Mouse (Mus musculus) intestine, postnatal 0 days (tissue): ENCODE data around the gene Rnf126. TPM values are rescaled to one million over a fixed set of nuclear protein-coding genes. Genes with fewer than 3 reads are reported as not detected.
A peak's percentile ranks its signal among the peaks of the same experiment; 100 is the strongest.

Source experiments
- ATAC-seq: fragments of 200-750 bp; cut with Nextera tagmentation; 2 replicates; pipeline ENCODE4 v1.8.0; 2017; ENCODE audit warnings: mild to moderate bottlenecking, moderate TSS enrichment, moderate library complexity
- H3K27ac ChIP-seq: fragments of 300-500 bp; sonication (generic); 2 replicates; pipeline ENCODE4 v1.5.1; 2014; ENCODE audit warnings: mild to moderate bottlenecking, low read depth, low read length, moderate library complexity
- H3K27me3 ChIP-seq: fragments of 300-500 bp; sonication (generic); replicated peaks from 2 replicates; pipeline ENCODE4 v1.6.1; 2014; ENCODE audit warnings: low read length, mixed read lengths; ENCODE audit not compliant: control insufficient read depth, insufficient read depth
- H3K36me3 ChIP-seq: fragments of 300-500 bp; sonication (generic); 2 replicates; pipeline ENCODE4 v1.6.1; 2014; ENCODE audit warnings: mild to moderate bottlenecking, moderate library complexity; ENCODE audit not compliant: control insufficient read depth, insufficient read depth
- H3K4me1 ChIP-seq: fragments of 300-500 bp; sonication (generic); replicated peaks from 2 replicates; pipeline ENCODE4 v1.6.1; 2014; ENCODE audit warnings: antibody characterized with exemption, low read length, mixed read lengths; ENCODE audit not compliant: control insufficient read depth, insufficient read depth
- H3K4me2 ChIP-seq: fragments of 300-500 bp; sonication (generic); replicated peaks from 2 replicates; pipeline ENCODE4 v1.6.1; 2014; ENCODE audit warnings: low read depth, mild to moderate bottlenecking, moderate library complexity
- H3K4me3 ChIP-seq: fragments of 300-500 bp; sonication (generic); 2 replicates; pipeline ENCODE4 v1.5.1; 2014; ENCODE audit warnings: low read depth, low read length
- H3K9ac ChIP-seq: fragments of 300-500 bp; sonication (generic); 2 replicates; pipeline ENCODE4 v1.6.1; 2014; ENCODE audit warnings: mild to moderate bottlenecking, low read depth, low read length
- H3K9me3 ChIP-seq: fragments of 300-500 bp; sonication (generic); 2 replicates; pipeline ENCODE4 v1.6.1; 2016; ENCODE audit warnings: mixed run types; ENCODE audit not compliant: control insufficient read depth
- CTCF ChIP-seq: sonication (generic); IDR thresholded peaks from 2 replicates; pipeline ENCODE4 v1.5.1; 2016; ENCODE audit warnings: low read depth, mild to moderate bottlenecking, control low read depth, antibody characterized with exemption, moderate library complexity
- WGBS: fragments of 180-500 bp; shearing (Covaris S2); extraction: QIAGEN DNeasy Blood & Tissue Kit; methylation state at CpG from one replicate; pipeline ENCODE4 v1.1.7; 2014; 5-methylcytosine and 5-hydroxymethylcytosine counted together
- polyA plus RNA-seq: library from polyadenylated mRNA; unstranded; fragments of >200 nt; fragmentation: Nextera tagmentation; extraction: Ambion mirVana; gene quantifications from 2 replicates; pipeline ENCODE4 v1.2.1, GENCODE M21; 2015

Rnf126 gene
- polyA plus RNA-seq, 1 experiment from 2014 or later: 41.2 TPM

GRCm38 (mm10) chr10:79714996-79715395 lies 51.8 kb downstream of the Rnf126 start:
- Histone ChIP-seq H3K4me2 (no peak overlapping the region), H3K4me1 (no peaks in the 10 kb centered on the region; the same call in 1 of the 2 replicates), H3K9me3 (no peaks in the 10 kb centered on the region), H3K27ac (no peak overlapping the region), H3K9ac (no peak overlapping the region), H3K27me3 (peaks cover 32% of the 10 kb centered on the region), H3K36me3 (peaks cover 20% of the 10 kb centered on the region), H3K4me3 (no peak overlapping the region)
- no peak for TF ChIP-seq CTCF
- 69% methylated on average over 4 of the region's 4 CpGs for WGBS
- ATAC-seq: no peak

DNA sequence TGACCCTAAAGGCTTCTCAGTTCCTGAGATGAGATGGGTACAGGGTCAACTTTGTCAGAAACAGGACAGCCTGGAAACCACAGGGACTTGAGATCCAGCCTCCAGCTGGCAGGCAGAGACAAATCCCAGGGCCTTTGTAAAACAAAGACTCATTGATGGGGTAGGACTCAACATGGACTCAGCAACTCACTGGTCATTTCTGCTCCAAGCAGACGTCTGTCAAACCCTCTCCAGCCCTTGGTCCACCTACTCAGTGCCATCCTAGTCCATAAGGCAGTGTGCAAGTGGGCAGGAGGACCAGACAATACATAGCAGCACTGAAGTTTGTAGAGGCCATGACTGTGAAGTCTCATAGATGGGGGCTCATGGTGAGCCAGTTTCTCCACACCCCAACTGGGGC lies 53.6 kb downstream of the Rnf126 start:
- Histone ChIP-seq H3K4me3 (no peak overlapping the region), H3K9me3 (no peaks in the 10 kb centered on the region), H3K36me3 (peaks cover 38% of the 10 kb centered on the region), H3K9ac (no peak overlapping the region), H3K4me2 (no peak overlapping the region), H3K27ac (no peak overlapping the region), H3K27me3 (peaks cover 24% of the 10 kb centered on the region), H3K4me1 (no peaks in the 10 kb centered on the region; the same call in 1 of the 2 replicates)
- WGBS: 33% methylated on average over 1 of the region's 1 CpGs
- ATAC-seq: no peak
- no peak for TF ChIP-seq CTCF

GRCm38 (mm10) chr10:79712499-79713126 lies 54.1 kb downstream of the Rnf126 start:
- H3K36me3 ChIP-seq: peaks cover 38% of the 10 kb centered on the region
- no peak overlapping the region for H3K27ac ChIP-seq
- peaks cover under 1% of the 10 kb centered on the region; the same call in 1 of the 2 replicates for H3K4me1 ChIP-seq
- 9% methylated on average over 6 of the region's 6 CpGs for WGBS
- no peak overlapping the region for H3K4me3 ChIP-seq
- no peak overlapping the region for H3K9ac ChIP-seq
- TF ChIP-seq CTCF: peak; percentile 83
- no peak overlapping the region for H3K4me2 ChIP-seq
- peaks cover 19% of the 10 kb centered on the region for H3K27me3 ChIP-seq
- H3K9me3 ChIP-seq: no peaks in the 10 kb centered on the region
- ATAC-seq: peak; percentile 42

- Histone ChIP-seq H3K4me1 (peaks cover 5% of the 10 kb centered on the region; the same call in 1 of the 2 replicates), H3K9ac (no peak overlapping the region), H3K4me3 (no peak overlapping the region), H3K36me3 (peaks cover 38% of the 10 kb centered on the region), H3K4me2 (no peak overlapping the region), H3K27ac (no peak overlapping the region), H3K27me3 (peaks cover 13% of the 10 kb centered on the region), H3K9me3 (no peaks in the 10 kb centered on the region)
- TF ChIP-seq CTCF: peak; percentile 59
- no peak for ATAC-seq
- WGBS: 83% methylated on average over 1 of the region's 1 CpGs
Measured at GRCm38 (mm10) chr10:79712029-79712428, 54.7 kb downstream of the Rnf126 start.

DNA sequence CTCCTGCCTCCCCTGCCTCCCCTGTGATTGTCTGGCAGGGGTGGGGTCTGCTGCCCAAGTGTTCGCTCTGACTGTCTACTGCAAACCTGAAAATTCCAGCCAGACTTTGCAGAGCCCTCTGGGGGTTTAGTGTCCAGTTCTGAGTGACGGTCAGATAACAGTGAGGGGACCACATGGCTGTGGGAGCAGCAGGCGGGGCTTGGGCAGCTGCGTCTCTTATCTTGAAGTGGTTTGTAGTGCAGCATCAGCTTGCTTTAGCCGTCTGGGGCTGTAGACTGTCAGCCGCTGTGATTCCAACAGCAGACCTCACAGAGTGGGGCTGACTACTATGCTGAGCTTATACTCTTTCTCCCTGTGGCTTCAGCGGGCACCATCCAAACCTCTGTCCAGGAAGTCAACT lies 57.4 kb downstream of the Rnf126 start:
- peaks cover 7% of the 10 kb centered on the region for H3K4me1 ChIP-seq
- no peak overlapping the region for H3K4me3 ChIP-seq
- H3K4me2 ChIP-seq: no peak overlapping the region
- H3K27ac ChIP-seq: no peak overlapping the region
- ATAC-seq: no peak
- 47% methylated on average over 7 of the region's 7 CpGs for WGBS
- no peak for TF ChIP-seq CTCF
- H3K27me3 ChIP-seq: no peaks in the 10 kb centered on the region
- peaks cover 38% of the 10 kb centered on the region for H3K36me3 ChIP-seq
- H3K9me3 ChIP-seq: no peaks in the 10 kb centered on the region
- no peak overlapping the region for H3K9ac ChIP-seq

DNA sequence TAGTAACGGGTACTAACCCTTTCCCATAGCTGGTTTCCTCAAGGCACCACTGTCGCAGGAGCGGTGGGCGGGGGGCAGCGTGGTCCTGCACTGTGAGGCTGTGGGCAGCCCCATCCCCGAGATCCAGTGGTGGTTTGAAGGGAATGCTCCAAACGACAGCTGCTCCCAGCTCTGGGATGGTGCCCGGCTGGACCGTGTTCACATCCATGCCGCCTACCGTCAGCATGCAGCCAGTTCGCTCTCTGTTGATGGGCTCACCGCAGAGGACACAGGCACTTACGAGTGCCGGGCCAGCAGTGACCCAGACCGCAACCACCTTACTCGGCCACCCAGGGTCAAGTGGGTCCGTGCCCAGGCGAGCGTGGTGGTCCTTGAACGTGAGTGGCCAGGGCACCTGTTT lies 58.1 kb downstream of the Rnf126 start:
- no peak for TF ChIP-seq CTCF
- peaks cover 7% of the 10 kb centered on the region for H3K4me1 ChIP-seq
- 84% methylated on average over 20 of the region's 21 CpGs for WGBS

More for the DNA sequence above, 58.1 kb downstream of the Rnf126 start:
- no peak overlapping the region for H3K27ac ChIP-seq
- H3K36me3 ChIP-seq: peaks cover 38% of the 10 kb centered on the region
- H3K9me3 ChIP-seq: no peaks in the 10 kb centered on the region
- no peak overlapping the region for H3K4me3 ChIP-seq
- H3K9ac ChIP-seq: no peak overlapping the region
- no peak overlapping the region for H3K4me2 ChIP-seq
- no peak for ATAC-seq
- H3K27me3 ChIP-seq: no peaks in the 10 kb centered on the region

Other genes with a start within 250 kb of the Rnf126 start
- gene Plpp2, start 233.2 kb downstream of the Rnf126 start, polyA plus RNA-seq: 141 TPM in 2 replicates
- gene Mier2, start 211.8 kb downstream of the Rnf126 start, polyA plus RNA-seq: 15.6 and 16.2 TPM in 2 replicates
- gene Theg, start 179.6 kb downstream of the Rnf126 start, polyA plus RNA-seq: not detected in 2 replicates
- 0.05 TPM in 2 replicates for gene C2cd4c, start 152.9 kb downstream of the Rnf126 start, polyA plus RNA-seq
- 1.9 and 2.2 TPM in 2 replicates for gene Shc2, start 129.0 kb downstream of the Rnf126 start, polyA plus RNA-seq
- not detected in 2 replicates for gene Odf3l2, start 121.2 kb downstream of the Rnf126 start, polyA plus RNA-seq
- gene Madcam1, start 102.4 kb downstream of the Rnf126 start, polyA plus RNA-seq: 15.6 and 16.9 TPM in 2 replicates
- 47.6 and 48.5 TPM in 2 replicates for gene Tpgs1, start 97.6 kb downstream of the Rnf126 start, polyA plus RNA-seq
- 88.0 and 89.6 TPM in 2 replicates for gene Cdc34, start 84.8 kb downstream of the Rnf126 start, polyA plus RNA-seq
- gene Gzmm, start 77.9 kb downstream of the Rnf126 start, polyA plus RNA-seq: 0.16 and 0.26 TPM in 2 replicates
- gene Bsg, start 62.5 kb downstream of the Rnf126 start, polyA plus RNA-seq: 888 and 937 TPM in 2 replicates
- gene Hcn2, start 50.3 kb downstream of the Rnf126 start, polyA plus RNA-seq: 0.38 and 0.43 TPM in 2 replicates
- gene Polrmt, start 20.4 kb downstream of the Rnf126 start, polyA plus RNA-seq: 18.7 and 20.1 TPM in 2 replicates
- gene Fgf22, start 11.9 kb downstream of the Rnf126 start, polyA plus RNA-seq: 0.13 TPM in 1 of 2 replicates, not detected in the other
- gene Fstl3, start 10.3 kb upstream of the Rnf126 start, polyA plus RNA-seq: 7.3 and 8.9 TPM in 2 replicates
- 0.07 TPM in 1 of 2 replicates, not detected in the other for gene Prss57, start 24.0 kb upstream of the Rnf126 start, polyA plus RNA-seq
- gene Palm, start 26.6 kb upstream of the Rnf126 start, polyA plus RNA-seq: 19.9 and 21.1 TPM in 2 replicates
- 254 and 255 TPM in 2 replicates for gene Misp, start 54.0 kb upstream of the Rnf126 start, polyA plus RNA-seq
- 86.9 and 92.2 TPM in 2 replicates for gene Ptbp1, start 87.5 kb upstream of the Rnf126 start, polyA plus RNA-seq
- 1.1 TPM in 2 replicates for gene Prtn3, start 107.5 kb upstream of the Rnf126 start, polyA plus RNA-seq
- 6.2 and 7.2 TPM in 2 replicates for gene Plppr3, start 107.7 kb upstream of the Rnf126 start, polyA plus RNA-seq
- not detected in 2 replicates for gene Elane, start 119.3 kb upstream of the Rnf126 start, polyA plus RNA-seq
- gene Cfd, start 123.9 kb upstream of the Rnf126 start, polyA plus RNA-seq: not detected in 2 replicates
- gene Med16, start 142.0 kb upstream of the Rnf126 start, polyA plus RNA-seq: 17.0 and 17.8 TPM in 2 replicates
- gene Gm26602, start 143.9 kb upstream of the Rnf126 start, polyA plus RNA-seq: 2.9 and 17.9 TPM in 2 replicates
- 0.21 and 0.47 TPM in 2 replicates for gene Kiss1r, start 150.0 kb upstream of the Rnf126 start, polyA plus RNA-seq
- gene R3hdm4, start 154.3 kb upstream of the Rnf126 start, polyA plus RNA-seq: 62.0 and 62.8 TPM in 2 replicates
- gene Arid3a, start 160.1 kb upstream of the Rnf126 start, polyA plus RNA-seq: 8.7 and 13.2 TPM in 2 replicates
- gene Wdr18, start 193.2 kb upstream of the Rnf126 start, polyA plus RNA-seq: 41.9 and 44.0 TPM in 2 replicates
- gene Grin3b, start 203.8 kb upstream of the Rnf126 start, polyA plus RNA-seq: 0.08 and 0.17 TPM in 2 replicates
- 24.7 and 25.3 TPM in 2 replicates for gene Tmem259, start 217.4 kb upstream of the Rnf126 start, polyA plus RNA-seq
- gene Cnn2, start 221.6 kb upstream of the Rnf126 start, polyA plus RNA-seq: 109 and 117 TPM in 2 replicates
- 2.2 and 2.5 TPM in 2 replicates for gene Abca7, start 229.5 kb upstream of the Rnf126 start, polyA plus RNA-seq
- 1.2 and 1.3 TPM in 2 replicates for gene Arhgap45, start 249.7 kb upstream of the Rnf126 start, polyA plus RNA-seq